Comparison of ENCODE assay signal across 13 mouse cellular contexts in the genomic region with DNA sequence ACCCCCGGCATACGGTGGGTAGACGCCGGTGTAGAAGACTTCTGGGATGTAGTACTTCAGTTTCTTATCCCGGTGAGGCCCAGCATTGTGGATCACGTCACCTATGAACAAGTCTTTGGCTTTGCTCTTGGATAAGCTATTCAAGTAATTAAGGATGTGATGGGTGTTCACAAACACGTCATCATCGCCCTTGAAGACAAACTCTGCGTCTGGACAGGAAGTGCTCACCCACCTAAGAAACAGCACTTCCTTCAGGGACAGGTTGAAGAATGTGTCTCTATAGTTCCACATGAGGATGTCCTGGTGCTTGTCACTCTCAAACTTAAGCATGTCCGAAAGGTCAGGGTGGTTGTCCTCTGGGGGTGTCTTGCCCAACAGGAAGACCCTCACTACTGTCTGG.
"Had no signal": no experiment of that assay in that cellular context is flagged by ENCODE, and none has a peak within 500 bp of the region (broad histone marks: within the 10 kb centered on the region; RNA-seq: fewer than 3 reads in every experiment).

No protein-coding gene starts in this region.

- DNase-seq: kidney, adult 11 months; kidney, adult 8-10 months; kidney, postnatal 14 days; kidney, postnatal 4 days; layer of hippocampus, adult 9-11 months; liver, embryonic 13.5 days; lung, adult 2 months; lung, postnatal 14 days; right cerebral cortex, adult 18-20 months; right cerebral cortex, postnatal 14 days; right cerebral cortex, postnatal 4 days; thymus, postnatal 25 days had no signal

- ATAC-seq: midbrain, embryonic 15.5 days had no signal
